ENCODE assay signal across 8 mouse cellular contexts in the genomic region with DNA sequence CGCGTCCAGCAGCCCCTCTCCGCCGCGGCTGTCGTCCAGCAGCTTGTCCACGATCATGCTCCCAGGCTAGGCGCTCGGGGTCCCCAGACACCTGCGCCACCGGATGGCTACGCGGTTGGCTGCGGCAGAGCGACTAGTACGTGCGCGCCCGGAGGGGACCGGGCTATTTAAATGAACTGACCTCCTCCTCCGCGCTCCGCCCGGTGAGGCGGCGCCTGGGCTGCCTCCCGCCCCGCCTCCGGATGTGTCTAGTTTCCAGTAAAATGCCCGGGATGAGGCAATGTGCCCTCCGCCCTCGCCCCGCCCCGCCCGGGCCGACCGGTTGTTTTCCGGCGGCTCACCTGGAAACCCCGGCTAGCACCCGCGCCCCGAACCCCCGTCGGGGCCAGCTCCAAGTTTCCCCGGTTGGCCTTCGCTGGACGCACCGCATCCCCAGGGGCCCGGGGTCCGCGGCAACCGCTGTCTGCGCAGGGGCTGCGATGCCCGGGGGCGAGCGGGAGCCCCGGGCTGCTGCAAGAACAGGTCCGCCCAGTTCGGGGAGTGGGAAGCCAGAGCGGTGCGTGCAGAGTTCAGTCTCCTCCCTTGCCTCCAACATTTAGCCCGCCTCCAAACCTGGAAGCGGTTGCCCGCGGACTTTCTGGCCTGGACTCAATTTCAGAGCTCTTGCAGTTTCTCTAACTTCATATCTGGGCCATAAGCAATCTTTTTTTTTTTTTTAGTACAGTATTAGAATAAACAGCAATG. TPM values are rescaled to one million over a fixed set of nuclear protein-coding genes. Genes with fewer than 3 reads are reported as not detected.
DNase-seq lines count a peak whose midpoint lies in the region; ATAC-seq and TF ChIP-seq lines count a peak whose summit lies in the region.

No protein-coding gene starts in this region.

- DNase-seq in A20 (ENCODE audit: low read depth, low spot score): peak; percentile 97
- DNase-seq in embryonic facial prominence, embryonic 14.5 days (ENCODE audit: low spot score): peak; percentile 96
- peak; percentile 95 for DNase-seq in heart, adult 8-10 months (ENCODE audit: low spot score)
- peak; percentile 98 for DNase-seq in kidney, adult 9 months
- DNase-seq in midbrain, postnatal 0 days (ENCODE audit: low spot score): peak; percentile 86
- DNase-seq in spleen, postnatal 10 days (ENCODE audit: low spot score in 2 of 2): peak; percentile 71 to 84

- WGBS in bone marrow, adult 2 months: under 1% methylated on average over 67 of the region's 67 CpGs
- under 1% methylated on average over 34 of the region's 67 CpGs for WGBS in embryonic facial prominence, embryonic 14.5 days
- WGBS in limb, embryonic 15.5 days: under 1% methylated on average over 65 of the region's 67 CpGs
- WGBS in midbrain, postnatal 0 days: under 1% methylated on average over 62 of the region's 67 CpGs

- peak overlapping the region; percentile 77 for H3K4me2 ChIP-seq in embryonic facial prominence, embryonic 14.5 days (ENCODE audit: low read depth, low read length)
- peak overlapping the region; percentile 72 for H3K4me2 ChIP-seq in limb, embryonic 15.5 days
- peak overlapping the region; percentile 90 for H3K4me2 ChIP-seq in midbrain, postnatal 0 days (ENCODE audit: low read depth, low read length, poor library complexity, severe bottlenecking)

- no peaks in the 10 kb centered on the region for H3K27me3 ChIP-seq in embryonic facial prominence, embryonic 14.5 days (replicated peaks; ENCODE audit: control insufficient read depth, insufficient read depth, low read length)
- no peaks in the 10 kb centered on the region for H3K27me3 ChIP-seq in limb, embryonic 15.5 days
- no peaks in the 10 kb centered on the region for H3K27me3 ChIP-seq in midbrain, postnatal 0 days (ENCODE audit: insufficient read depth, low read length)

- TF ChIP-seq CTCF in bone marrow, adult 2 months (IDR thresholded peaks at IDR 0.05; ENCODE audit: control insufficient read depth, insufficient read depth, low read length): no peak
- TF ChIP-seq CTCF in midbrain, postnatal 0 days (IDR thresholded peaks at IDR 0.05): no peak

- peak overlapping the region; percentile 87 for H3K9ac ChIP-seq in embryonic facial prominence, embryonic 14.5 days (ENCODE audit: low read depth, low read length)
- H3K9ac ChIP-seq in limb, embryonic 15.5 days: peak overlapping the region; percentile 76
- H3K9ac ChIP-seq in midbrain, postnatal 0 days (replicated peaks; ENCODE audit: low read length, poor library complexity, severe bottlenecking): peak overlapping the region; percentile 70

- peak; percentile 93 for TF ChIP-seq POLR2A in bone marrow, adult 2 months (IDR thresholded peaks at IDR 0.05; ENCODE audit: borderline replicate concordance, control insufficient read depth, low read depth, low read length)

- peak overlapping the region; percentile 99 for H3K27ac ChIP-seq in bone marrow, adult 2 months (ENCODE audit: control insufficient read depth, insufficient read depth, low read depth, low read length, poor library complexity)
- peak overlapping the region; percentile 91 for H3K27ac ChIP-seq in embryonic facial prominence, embryonic 14.5 days (replicated peaks; ENCODE audit: low read depth, low read length)
- H3K27ac ChIP-seq in limb, embryonic 15.5 days: peak overlapping the region; percentile 95
- H3K27ac ChIP-seq in midbrain, postnatal 0 days (ENCODE audit: low read depth, low read length): no peak overlapping the region

- H3K4me3 ChIP-seq in bone marrow, adult 2 months (replicated peaks; ENCODE audit: control insufficient read depth, low read depth, low read length): peak overlapping the region; percentile 78
- peak overlapping the region; percentile 90 for H3K4me3 ChIP-seq in embryonic facial prominence, embryonic 14.5 days (ENCODE audit: low read depth, low read length)
- peak overlapping the region; percentile 90 for H3K4me3 ChIP-seq in limb, embryonic 15.5 days
- H3K4me3 ChIP-seq in midbrain, postnatal 0 days (ENCODE audit: low read depth, low read length): peak overlapping the region; percentile 79

- peaks cover 16% of the 10 kb centered on the region for H3K36me3 ChIP-seq in embryonic facial prominence, embryonic 14.5 days (ENCODE audit: control insufficient read depth, insufficient read depth, low read length)
- H3K36me3 ChIP-seq in limb, embryonic 15.5 days: peaks cover 8% of the 10 kb centered on the region
- peaks cover 9% of the 10 kb centered on the region; the same call in 1 of the 2 replicates for H3K36me3 ChIP-seq in midbrain, postnatal 0 days (ENCODE audit: insufficient read depth, low read length)

- no peaks in the 10 kb centered on the region; the same call in 1 of the 2 replicates for H3K4me1 ChIP-seq in bone marrow, adult 2 months (ENCODE audit: control insufficient read depth, insufficient read depth, low read length)
- H3K4me1 ChIP-seq in embryonic facial prominence, embryonic 14.5 days (ENCODE audit: control insufficient read depth, insufficient read depth, low read length): peaks cover 10% of the 10 kb centered on the region; the same call in 1 of the 2 replicates
- peaks cover 19% of the 10 kb centered on the region for H3K4me1 ChIP-seq in limb, embryonic 15.5 days
- H3K4me1 ChIP-seq in midbrain, postnatal 0 days (ENCODE audit: insufficient read depth, low read length): no peaks in the 10 kb centered on the region

- ATAC-seq in embryonic facial prominence, embryonic 14.5 days (ENCODE audit: low read depth): peak; percentile 96
- ATAC-seq in limb, embryonic 15.5 days (ENCODE audit: insufficient number of reproducible peaks, low FRiP score, low TSS enrichment, low read depth): peak; percentile 90
- ATAC-seq in midbrain, postnatal 0 days (ENCODE audit: low FRiP score): peak; percentile 93

- no peaks in the 10 kb centered on the region for H3K9me3 ChIP-seq in embryonic facial prominence, embryonic 14.5 days (ENCODE audit: control insufficient read depth, low read length)
- H3K9me3 ChIP-seq in limb, embryonic 15.5 days: no peaks in the 10 kb centered on the region
- H3K9me3 ChIP-seq in midbrain, postnatal 0 days (ENCODE audit: low read length): no peaks in the 10 kb centered on the region

RNA-seq across cellular contexts. Expression of gene Nfkbiz, which starts 16.5 kb away (rescaled TPM):
- polyA plus RNA-seq in bone marrow, adult 2 months (2011; ENCODE audit: insufficient read depth, insufficient read length, low replicate concordance, missing spikeins): 3.9 and 8.6 TPM in 2 replicates
- polyA plus RNA-seq in embryonic facial prominence, embryonic 14.5 days (2014; fragmentation: Nextera tagmentation; extraction: Ambion mirVana): 4.5 and 5.5 TPM in 2 replicates
- total RNA-seq in heart, adult 8-10 months (2022): 1 to 10 TPM; 1.9 to 2.3 (median 2.1) TPM
- polyA plus RNA-seq in limb, embryonic 15.5 days (2015; fragmentation: Nextera tagmentation; extraction: Ambion mirVana): 4.6 TPM in 2 replicates
- total RNA-seq in midbrain, postnatal 0 days (2014; rRNA removed): 2.6 and 3.2 TPM in 2 replicates
- 0.96 and 1.3 TPM in 2 replicates for polyA plus RNA-seq in midbrain, postnatal 0 days (2015; fragmentation: Nextera tagmentation; extraction: Ambion mirVana)
